Mouse (Mus musculus) cerebellum, adult 2 months (tissue): Measurements from ENCODE around the gene Sart3.

Experiments used
- CTCF ChIP-seq: fragments of 200-500 bp; IDR thresholded peaks from 2 replicates; pipeline ENCODE4 v1.5.1; 2011; ENCODE audit warnings: low read depth, mild to moderate bottlenecking, control low read depth, low read length, moderate library complexity, borderline replicate concordance; ENCODE audit not compliant: insufficient read depth
- POLR2A ChIP-seq: fragments of 200-500 bp; IDR thresholded peaks from 2 replicates; pipeline ENCODE4 v1.6.1; 2011; ENCODE audit warnings: low read length, control low read depth, borderline replicate concordance; ENCODE audit not compliant: insufficient read depth

DNA sequence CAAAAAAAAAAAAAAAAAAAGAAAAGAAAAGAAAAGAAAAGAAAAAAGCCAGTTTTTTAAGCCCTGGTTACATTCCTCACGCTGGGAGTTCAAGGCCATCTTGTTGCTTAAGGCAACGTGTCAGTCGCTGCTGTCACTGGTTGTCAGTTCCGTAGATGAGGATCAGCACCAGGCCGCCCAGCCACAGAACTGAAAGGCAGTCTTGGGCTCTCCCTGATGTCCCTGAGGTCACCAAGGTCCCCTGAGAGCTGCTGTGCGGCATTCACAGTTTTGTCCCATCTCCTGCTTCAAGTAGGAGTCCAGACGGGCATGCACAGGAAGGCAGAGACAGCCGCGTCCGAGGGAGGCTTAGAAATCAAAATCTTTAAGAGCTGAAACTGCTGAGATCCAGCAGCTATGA, 3.3 kb upstream of the Sart3 start:
- TF ChIP-seq POLR2A (no peak), CTCF (no peak)
